Mouse (Mus musculus) urinary bladder, postnatal 36 days (tissue): Measurements from ENCODE around the gene Sult1c2.
A peak's percentile ranks its signal among the peaks of the same experiment; 100 is the strongest.
"Not testable (repeated sequence)": the region's sequence is repeated elsewhere in the genome, so short reads cannot be mapped to it uniquely, and the experiment has no call there.

Source experiments
- DNase-seq, 2 experiments: peaks; one replicate each; pipeline ENCODE4 v3.0.0; 2022; ENCODE audit warnings: low spot score in 2 of 2, mixed read lengths in 1 of 2

The Sult1c2 gene

GRCm38 (mm10) chr17:53846206-53846605 lies at the start of gene Sult1c2:
Gene Sult1c2, minus strand, starts transcription at chr17:53846339.
- DNase-seq, result no peak

- DNase-seq, result not testable (repeated sequence)
These were observed 33.0 kb upstream of the Sult1c2 start for GRCm38 (mm10) chr17:53879006-53879675.

- DNase-seq, result peak; percentile 1 to 2
These were observed 28.3 kb upstream of the Sult1c2 start for GRCm38 (mm10) chr17:53874433-53874832.

GRCm38 (mm10) chr17:53872192-53872591 lies 26.1 kb upstream of the Sult1c2 start:
- DNase-seq, result no peak

GRCm38 (mm10) chr17:53869931-53870330 lies 23.8 kb upstream of the Sult1c2 start:
- no peak for DNase-seq

GRCm38 (mm10) chr17:53865260-53865955 lies 19.3 kb upstream of the Sult1c2 start:
- no peak for DNase-seq

- no peak for DNase-seq
These were observed 14.4 kb upstream of the Sult1c2 start for GRCm38 (mm10) chr17:53860548-53860947.

- no peak for DNase-seq
These were observed 8.9 kb upstream of the Sult1c2 start for GRCm38 (mm10) chr17:53854992-53855391.

- DNase-seq, result peak; percentile 5 to 9
These were observed 343 bp downstream of the Sult1c2 start for GRCm38 (mm10) chr17:53845796-53846195.

GRCm38 (mm10) chr17:53833366-53833765 lies 12.8 kb downstream of the Sult1c2 start:
- DNase-seq, result peak in 1 of 2 experiments; percentile 6

GRCm38 (mm10) chr17:53803974-53804373 lies 42.2 kb downstream of the Sult1c2 start:
- DNase-seq, result not testable (repeated sequence)

- DNase-seq, result no peak
These were observed 62.8 kb downstream of the Sult1c2 start for GRCm38 (mm10) chr17:53783381-53783780.
